Mouse (Mus musculus): ENCODE measurements around the gene Lrrc32.

Lrrc32 gene

DNA sequence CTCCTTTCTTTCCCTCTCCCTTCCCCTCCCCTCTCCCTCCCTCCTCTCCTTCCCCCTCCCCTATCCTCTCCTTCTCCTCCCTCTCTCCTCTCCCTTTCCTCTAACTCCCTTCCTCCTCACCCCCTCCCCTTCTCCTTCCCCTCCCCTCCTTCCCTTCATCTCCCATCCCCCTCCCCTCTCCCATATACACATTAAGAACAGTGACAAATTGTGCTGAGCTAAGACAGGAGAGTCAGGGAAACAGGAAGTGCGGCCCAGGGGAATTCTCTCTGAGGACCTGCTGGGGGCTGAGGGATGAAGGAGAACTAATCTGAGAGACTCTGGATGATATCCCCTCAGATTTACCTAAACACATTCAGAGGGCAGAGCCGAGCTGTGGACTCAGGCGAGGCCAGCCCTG lies 16.6 kb downstream of the Lrrc32 start:
- DNase-seq (ENCODE audit: extremely low read depth, insufficient read length, low spot score): no peak

DNA sequence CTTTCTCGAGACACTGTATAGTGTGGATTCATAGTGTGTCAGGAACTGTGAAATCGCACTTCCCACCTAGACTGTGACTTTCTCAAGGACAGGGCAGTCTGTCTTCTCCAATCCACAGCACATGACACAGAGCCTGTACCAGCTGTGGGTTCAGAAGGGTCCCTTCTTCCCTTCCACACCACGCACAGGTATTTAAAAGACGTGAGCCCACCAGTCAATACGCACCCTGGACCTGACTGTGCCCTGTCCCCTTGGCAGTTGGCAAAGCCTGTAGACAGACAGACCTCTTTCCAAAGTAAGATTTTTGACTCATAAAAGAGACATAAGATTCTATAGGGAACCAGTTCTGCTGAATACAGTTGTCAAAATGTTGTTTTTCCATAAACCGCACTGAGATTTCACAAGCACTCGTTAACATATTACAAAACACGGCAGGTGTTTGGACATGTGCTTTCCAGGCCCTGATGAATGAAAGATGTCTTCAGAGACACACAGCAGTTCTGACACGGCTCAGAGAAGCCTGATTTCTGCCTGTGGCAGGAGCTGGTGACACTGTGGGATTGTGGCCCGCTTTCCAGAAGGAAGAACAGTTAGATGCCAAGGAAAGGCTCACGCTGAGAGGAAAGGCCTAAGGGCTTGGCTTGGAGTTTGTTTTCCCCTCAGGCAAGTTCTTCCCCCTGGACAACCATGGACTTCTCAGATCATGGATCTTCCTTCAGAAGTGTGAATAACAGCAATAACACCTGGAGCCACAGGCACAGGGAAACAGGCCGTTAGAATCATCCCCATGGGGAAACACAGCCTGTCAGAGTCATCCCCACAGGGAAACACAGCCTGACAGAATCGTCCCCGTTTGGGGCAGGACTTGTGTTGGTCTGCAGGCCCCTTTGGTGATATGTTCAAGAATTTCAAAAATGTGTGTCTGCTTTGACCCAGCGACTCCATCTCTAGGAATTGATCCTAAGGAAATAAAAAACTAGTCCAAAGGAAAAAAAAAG lies 22.2 kb downstream of the Lrrc32 start:
- no peak for DNase-seq (ENCODE audit: extremely low read depth, insufficient read length, low spot score)

- DNase-seq (ENCODE audit: extremely low read depth, insufficient read length, low spot score): no peak
Measured at GRCm38 (mm10) chr7:98513251-98513650, 24.2 kb downstream of the Lrrc32 start.

DNA sequence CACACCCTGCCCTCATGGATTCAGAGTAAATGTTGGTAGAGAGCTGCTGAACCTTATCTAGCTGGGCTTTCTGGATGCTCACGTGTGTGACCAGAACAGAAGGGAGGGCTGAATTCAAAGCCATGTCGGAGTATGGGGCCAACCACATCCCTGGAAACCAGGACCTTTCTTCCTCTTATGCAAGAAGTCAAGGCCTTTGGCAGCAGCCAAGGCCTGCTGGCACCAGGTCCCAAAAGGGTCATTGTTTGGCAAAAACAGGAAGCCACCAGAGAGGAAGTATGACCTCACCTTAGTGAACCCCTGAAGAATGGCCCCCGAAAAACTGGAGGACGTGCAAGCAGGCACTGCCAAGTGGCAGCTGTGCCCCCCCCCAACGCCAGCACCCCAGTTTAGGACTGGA lies 33.5 kb downstream of the Lrrc32 start:
- peak; percentile 66 for DNase-seq (ENCODE audit: extremely low read depth, insufficient read length, low spot score)

GRCm38 (mm10) chr7:98523070-98523812 lies 34.2 kb downstream of the Lrrc32 start:
- peak; percentile 65 for DNase-seq (ENCODE audit: extremely low read depth, insufficient read length, low spot score)

DNA sequence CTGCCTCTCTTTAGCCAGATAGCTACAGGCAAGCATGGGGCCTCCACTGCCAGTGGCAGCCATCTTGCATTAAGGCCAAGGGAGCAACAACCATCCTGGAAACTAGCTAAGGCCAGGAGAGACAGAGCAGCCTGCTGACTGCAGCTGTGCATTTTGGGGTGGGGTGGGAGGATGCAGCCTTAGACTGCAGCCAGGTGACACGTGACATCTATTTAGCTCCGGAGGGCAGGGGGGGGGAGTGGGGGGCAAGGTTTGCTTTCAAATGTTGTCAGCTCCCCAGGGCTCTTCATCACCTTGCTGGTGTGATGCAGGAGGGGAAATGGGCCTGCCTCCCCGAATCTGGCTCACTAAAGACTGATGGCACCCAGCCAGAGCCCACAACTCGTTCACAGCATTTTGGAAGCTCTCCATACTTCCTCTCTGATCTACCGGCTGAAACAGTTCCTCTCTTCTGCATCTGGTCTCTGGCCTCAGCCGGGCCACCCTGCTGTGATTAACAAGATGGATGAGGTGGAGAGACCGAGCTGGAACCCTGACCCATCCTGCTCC lies 34.8 kb downstream of the Lrrc32 start:
- DNase-seq (ENCODE audit: extremely low read depth, insufficient read length, low spot score): peak; percentile 66

DNA sequence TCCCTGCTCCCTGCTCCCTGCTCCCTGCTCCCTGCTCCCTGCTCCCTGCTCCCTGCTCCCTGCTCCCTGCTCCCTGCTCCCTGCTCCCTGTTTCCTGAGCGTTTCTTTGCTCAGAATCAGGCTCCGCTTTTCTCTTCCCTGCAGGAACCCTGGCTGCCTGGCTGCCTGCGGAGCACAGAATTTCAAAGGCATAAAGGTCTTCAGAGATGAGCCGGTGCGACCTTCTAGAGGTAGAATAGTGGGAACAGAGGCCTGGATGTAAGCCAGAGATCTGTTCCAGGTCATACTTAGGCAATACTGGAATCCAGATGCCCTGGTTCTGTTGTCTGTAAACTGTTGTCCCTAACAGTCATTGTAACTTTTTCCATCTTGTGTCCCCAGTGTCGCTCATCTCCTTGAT lies 35.3 kb downstream of the Lrrc32 start:
- no peak for DNase-seq (ENCODE audit: extremely low read depth, insufficient read length, low spot score)

DNA sequence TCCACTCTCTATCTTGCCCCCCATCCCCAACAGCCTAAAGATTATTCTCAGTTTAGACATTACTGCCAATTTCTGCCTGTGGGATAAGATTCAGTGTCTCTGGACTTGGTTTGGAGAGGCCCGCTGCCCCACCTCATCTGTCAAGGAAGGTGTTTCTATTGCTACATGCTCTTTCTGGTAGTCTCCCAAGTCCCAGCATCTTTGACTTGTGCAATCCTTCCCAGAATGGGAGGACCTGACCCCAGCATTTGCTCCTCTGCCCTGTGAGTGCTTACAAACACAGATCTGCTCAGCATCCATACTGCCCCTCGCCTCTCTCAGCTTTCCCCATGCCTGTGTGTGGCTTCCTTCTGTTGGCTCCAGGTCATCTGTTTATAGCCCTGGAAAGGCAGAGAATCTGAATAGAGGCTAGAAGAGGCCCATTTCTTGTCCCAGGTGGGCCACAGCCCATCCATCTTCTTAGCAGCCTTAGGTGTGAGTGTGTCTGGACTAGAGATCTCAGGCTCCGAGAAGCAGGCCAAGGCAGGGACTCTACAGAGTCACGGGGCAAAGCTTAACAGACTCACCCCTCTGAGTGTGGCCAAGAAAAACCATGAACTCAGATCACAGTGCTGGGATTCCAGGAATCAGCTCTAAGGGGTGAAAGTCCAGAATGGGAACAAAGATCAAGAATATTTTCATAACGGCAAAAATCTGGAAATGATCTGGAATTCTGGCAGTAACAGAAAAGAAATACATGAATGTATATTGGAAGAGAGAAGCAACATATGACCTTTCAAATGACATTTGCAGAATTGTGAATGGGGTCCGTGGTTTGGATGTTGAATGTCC lies 36.0 kb downstream of the Lrrc32 start:
- DNase-seq (ENCODE audit: extremely low read depth, insufficient read length, low spot score): no peak

DNA sequence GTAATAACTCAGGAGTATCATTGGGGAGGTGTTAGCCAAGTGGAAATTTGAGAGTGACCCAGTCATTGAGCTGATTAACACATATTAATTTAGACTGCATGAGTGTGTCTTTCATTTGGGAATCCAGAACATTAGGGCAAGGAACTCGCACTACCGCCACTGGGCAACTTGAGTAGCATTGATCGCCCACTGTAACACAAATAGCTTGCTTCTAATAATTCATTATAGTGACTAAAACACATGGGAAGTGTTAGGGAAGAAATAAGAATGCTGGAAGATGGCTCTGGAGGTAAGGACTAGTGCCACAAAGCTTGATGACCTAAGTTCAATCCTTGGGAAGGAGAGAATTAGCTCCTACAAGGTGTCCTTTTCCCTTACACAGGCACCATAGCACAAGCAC lies 38.0 kb downstream of the Lrrc32 start:
- DNase-seq (ENCODE audit: extremely low read depth, insufficient read length, low spot score): no peak

DNA sequence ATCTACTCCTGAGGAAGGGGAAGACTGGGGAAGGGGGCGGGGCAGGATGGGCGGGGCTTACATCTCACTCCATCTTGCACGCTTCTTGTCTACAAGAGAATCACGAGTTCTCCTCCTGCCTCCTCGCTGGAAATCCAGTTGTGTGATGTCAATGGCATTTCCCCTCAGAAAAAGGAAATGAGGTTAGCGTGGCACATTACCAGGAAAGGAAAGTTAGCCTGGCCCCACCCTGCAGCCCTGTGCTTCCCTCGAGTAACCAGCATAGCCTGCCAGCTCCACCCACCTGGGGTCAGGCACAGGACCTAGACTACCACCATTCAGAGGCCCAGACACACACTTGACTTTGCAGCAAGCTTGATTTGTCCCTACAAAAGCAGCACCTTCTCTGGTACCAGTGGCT lies 42.5 kb downstream of the Lrrc32 start:
- DNase-seq (ENCODE audit: extremely low read depth, insufficient read length, low spot score): no peak

- no peak for DNase-seq (ENCODE audit: extremely low read depth, insufficient read length, low spot score)
Measured at GRCm38 (mm10) chr7:98532981-98533380, 43.9 kb downstream of the Lrrc32 start.

DNA sequence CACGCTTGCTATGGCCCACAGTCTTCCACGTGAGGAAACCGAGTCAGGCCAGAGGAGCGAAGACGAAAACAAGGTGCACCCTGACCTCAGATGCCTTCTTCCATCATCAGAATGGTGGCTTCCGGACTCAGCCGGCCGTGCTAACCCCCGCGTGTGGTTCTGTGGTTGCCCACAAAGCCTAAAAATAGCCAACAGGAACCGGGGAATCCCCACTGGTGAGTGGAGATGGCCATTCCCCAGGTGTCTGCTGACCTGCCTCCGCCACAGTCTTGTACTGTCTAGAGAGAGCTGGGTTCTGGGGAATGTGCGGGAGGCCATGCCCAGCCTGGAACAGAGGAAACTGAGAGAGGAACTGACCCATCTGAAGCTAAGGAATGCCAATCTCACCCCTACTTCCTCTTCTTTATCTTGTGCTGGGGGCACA lies 45.4 kb downstream of the Lrrc32 start:
- peak; percentile 55 for DNase-seq (ENCODE audit: extremely low read depth, insufficient read length, low spot score)

- DNase-seq (ENCODE audit: extremely low read depth, insufficient read length, low spot score): no peak
Measured at GRCm38 (mm10) chr7:98535191-98535590, 46.1 kb downstream of the Lrrc32 start.

DNA sequence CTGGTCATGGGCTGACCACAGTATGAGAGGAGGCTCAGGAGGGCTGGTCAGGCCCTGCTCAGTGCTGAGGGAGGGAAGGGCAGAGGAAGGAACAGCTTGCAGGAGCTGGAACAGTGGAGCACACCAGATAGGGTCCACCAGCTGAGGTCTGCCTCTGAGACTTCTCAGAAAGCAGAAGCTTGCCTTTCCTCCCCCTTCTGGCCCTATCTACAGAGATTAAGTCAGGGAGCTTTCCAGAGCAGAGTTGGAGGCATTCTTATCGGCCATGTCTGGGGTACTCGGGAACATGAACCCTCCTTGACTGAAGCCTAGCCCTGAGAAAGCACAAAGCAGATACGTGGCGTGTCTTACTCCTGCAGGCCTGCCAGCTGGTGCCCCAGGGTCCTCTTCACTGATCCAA lies 46.8 kb downstream of the Lrrc32 start:
- no peak for DNase-seq (ENCODE audit: extremely low read depth, insufficient read length, low spot score)

DNA sequence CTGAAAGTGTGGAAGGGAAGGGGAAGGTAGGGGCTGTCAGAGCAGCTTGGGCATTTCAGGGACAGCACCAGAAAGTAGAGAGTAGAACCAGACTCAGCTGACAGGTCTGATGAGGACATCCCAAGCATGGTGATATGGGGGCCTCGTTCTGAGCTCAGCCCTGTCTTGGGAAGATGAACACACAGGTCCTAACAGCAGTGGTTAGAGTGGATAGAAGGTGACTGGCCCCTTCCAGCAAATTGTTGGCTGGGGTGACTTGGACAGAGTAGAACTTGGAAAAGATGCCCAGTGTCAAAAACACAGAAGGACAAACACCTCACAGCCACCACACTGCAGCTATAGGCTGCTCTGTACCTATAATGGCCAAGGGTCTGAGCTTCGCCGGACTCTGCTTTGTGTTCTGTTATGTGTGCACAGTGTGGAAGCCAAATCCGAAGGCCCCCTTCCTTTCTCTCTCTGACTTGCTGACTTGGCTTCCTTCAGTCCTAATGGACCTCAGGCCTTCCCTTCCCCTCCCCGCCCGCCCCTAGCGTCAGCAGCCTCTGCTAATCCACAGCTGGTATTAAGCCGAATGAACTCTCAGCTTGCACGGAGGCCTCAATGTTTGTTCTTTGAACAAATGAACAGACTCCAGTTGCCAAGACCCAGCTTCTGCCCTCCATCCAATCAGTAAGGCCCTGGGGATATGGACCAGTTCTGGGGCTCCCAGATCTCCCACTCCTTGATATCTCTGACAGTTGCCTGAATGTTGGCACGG lies 48.3 kb downstream of the Lrrc32 start:
- DNase-seq (ENCODE audit: extremely low read depth, insufficient read length, low spot score): no peak

GRCm38 (mm10) chr7:98537967-98538573 lies 49.0 kb downstream of the Lrrc32 start:
- DNase-seq (ENCODE audit: extremely low read depth, insufficient read length, low spot score): no peak

DNA sequence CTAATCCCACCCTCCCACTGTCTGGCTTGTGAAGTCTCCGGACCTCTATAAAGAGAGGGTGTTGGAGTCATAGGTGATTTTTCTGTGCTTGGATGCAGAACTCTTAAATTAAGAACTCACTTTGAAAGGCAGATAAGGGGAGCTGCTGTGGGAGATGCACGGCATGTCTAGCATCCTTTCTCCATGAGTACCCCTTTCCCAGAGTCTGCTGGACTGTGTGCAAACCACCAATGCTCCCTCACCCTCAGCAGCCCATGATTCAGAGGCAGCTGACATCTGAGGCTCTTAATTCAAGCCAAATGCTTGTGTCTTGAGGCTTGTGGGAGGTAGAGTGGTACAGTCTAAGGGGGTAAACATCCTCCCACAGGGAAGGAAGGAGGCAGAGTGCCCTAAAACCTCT lies 51.8 kb downstream of the Lrrc32 start:
- DNase-seq (ENCODE audit: extremely low read depth, insufficient read length, low spot score): peak; percentile 50

DNA sequence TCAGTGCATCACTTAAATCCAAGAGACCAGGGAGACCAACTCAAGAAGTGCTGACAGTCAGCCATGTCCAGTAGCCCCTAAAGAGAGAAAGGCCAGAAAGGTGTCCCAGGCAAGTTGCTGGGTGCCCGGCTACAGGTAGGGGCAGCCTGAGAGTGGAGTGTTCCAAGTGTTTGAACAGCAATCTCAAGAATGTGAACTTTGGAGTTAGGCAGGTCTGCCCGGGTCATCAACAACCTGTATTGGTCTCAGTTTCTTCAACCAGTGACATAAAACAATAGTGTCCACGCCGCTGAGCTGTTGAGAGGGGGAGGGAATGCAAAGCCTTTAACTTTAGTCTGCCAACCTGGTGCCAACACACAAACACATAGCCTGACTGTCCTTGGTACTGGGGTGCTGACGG lies 52.5 kb downstream of the Lrrc32 start:
- no peak for DNase-seq (ENCODE audit: extremely low read depth, insufficient read length, low spot score)

DNA sequence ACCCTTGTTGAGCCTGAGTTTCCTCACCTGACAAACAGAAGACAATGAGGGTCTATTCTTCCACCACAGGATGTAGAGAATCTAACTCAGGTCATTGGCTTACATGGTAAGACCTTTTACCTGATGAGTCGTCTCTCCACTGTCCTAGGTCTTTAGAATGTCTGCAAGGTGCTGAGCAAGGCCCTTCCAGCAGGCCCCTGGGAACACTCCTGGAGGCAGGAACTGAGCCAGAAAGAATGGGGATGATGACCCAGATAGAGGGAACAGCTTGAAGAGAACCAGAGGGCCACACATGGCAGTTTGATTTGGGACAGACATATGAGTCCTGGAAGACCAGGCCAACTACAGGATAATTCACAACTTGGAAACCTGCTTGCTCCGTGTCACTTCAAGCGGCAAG lies 53.2 kb downstream of the Lrrc32 start:
- DNase-seq (ENCODE audit: extremely low read depth, insufficient read length, low spot score): no peak

Data from 3134 (cell line).